ENCODE assay signal across 8 mouse cellular contexts in genomic region chr2:113654583-113654982, GRCm38 (mm10).
DNase-seq lines count a peak whose midpoint lies in the region; ATAC-seq and TF ChIP-seq lines count a peak whose summit lies in the region.
"Had no signal": no experiment of that assay in that cellular context is flagged by ENCODE, and none has a peak within 500 bp of the region (broad histone marks: within the 10 kb centered on the region; RNA-seq: fewer than 3 reads in every experiment).

No protein-coding gene starts in this region.

- 37% methylated on average over 6 of the region's 6 CpGs for WGBS in liver, adult 2 months
- 65% methylated on average over 6 of the region's 6 CpGs for WGBS in liver, embryonic 12.5 days (ENCODE audit: insufficient replicate concordance)
- WGBS in forebrain, embryonic 15.5 days = 25% methylated on average over 6 of the region's 6 CpGs
- 70% methylated on average over 6 of the region's 6 CpGs for WGBS in midbrain, embryonic 12.5 days

- no peaks in the 10 kb centered on the region for H3K79me2 ChIP-seq in liver, adult 2 months (ENCODE audit: control insufficient read depth, insufficient read depth, low read length)

- DNase-seq in liver, adult 2 months (ENCODE audit: extremely low read depth, low read depth, low spot score) = peak; percentile 13
- DNase-seq in brain, adult 2 months (ENCODE audit: low read depth, low spot score) = peak; percentile 74
- no peak for DNase-seq in gastrocnemius, postnatal 14 days

- intact Hi-C loops in gastrocnemius, postnatal 14 days (cut with DNase I; ENCODE audit: low total_unique reads) = no loop called here

- H3K4me3 ChIP-seq in liver, adult 2 months (ENCODE audit: insufficient read depth, low read depth, low read length) = no peak overlapping the region
- H3K4me3 ChIP-seq in liver, embryonic 12.5 days = no peak overlapping the region
- no peak overlapping the region for H3K4me3 ChIP-seq in forebrain, embryonic 15.5 days
- H3K4me3 ChIP-seq in midbrain, embryonic 12.5 days = no peak overlapping the region
- H3K4me3 ChIP-seq: erythroblast, embryonic 14.5 days had no signal

- no peak for TF ChIP-seq CTCF in liver, adult 2 months (IDR thresholded peaks at IDR 0.05; ENCODE audit: low read depth, low read length)

- H3K9me3 ChIP-seq in liver, embryonic 12.5 days (replicated peaks) = no peaks in the 10 kb centered on the region
- no peaks in the 10 kb centered on the region for H3K9me3 ChIP-seq in forebrain, embryonic 15.5 days
- H3K9me3 ChIP-seq in midbrain, embryonic 12.5 days = no peaks in the 10 kb centered on the region

- no peak for ATAC-seq in liver, embryonic 12.5 days
- peak; percentile 88 for ATAC-seq in forebrain, embryonic 15.5 days (replicated peaks)
- ATAC-seq in midbrain, embryonic 12.5 days (ENCODE audit: low FRiP score, low read depth) = 0 out of 2 replicates have a peak, but pooled peaks have one; percentile 34
- ATAC-seq in erythroblast, adult 5-6 weeks (replicated peaks; ENCODE audit: low FRiP score, poor library complexity, severe bottlenecking) = no peak

- no peaks in the 10 kb centered on the region for H3K4me1 ChIP-seq in liver, adult 2 months (ENCODE audit: control insufficient read depth, insufficient read depth, low read length)
- no peaks in the 10 kb centered on the region for H3K4me1 ChIP-seq in liver, embryonic 12.5 days
- peaks cover 27% of the 10 kb centered on the region for H3K4me1 ChIP-seq in forebrain, embryonic 15.5 days
- peaks cover 12% of the 10 kb centered on the region; the same call in 1 of the 2 replicates for H3K4me1 ChIP-seq in midbrain, embryonic 12.5 days

- TF ChIP-seq POLR2A in liver, adult 2 months (IDR thresholded peaks at IDR 0.05; ENCODE audit: extremely low read depth, insufficient read depth, low read length) = no peak

- no peaks in the 10 kb centered on the region for H3K27me3 ChIP-seq in liver, adult 2 months (ENCODE audit: control insufficient read depth, insufficient read depth, low read length)
- H3K27me3 ChIP-seq in liver, embryonic 12.5 days (replicated peaks) = no peaks in the 10 kb centered on the region
- no peaks in the 10 kb centered on the region for H3K27me3 ChIP-seq in forebrain, embryonic 15.5 days
- H3K27me3 ChIP-seq in midbrain, embryonic 12.5 days = no peaks in the 10 kb centered on the region

- H3K36me3 ChIP-seq in liver, adult 2 months (ENCODE audit: control insufficient read depth, insufficient read depth, low read length) = no peaks in the 10 kb centered on the region
- no peaks in the 10 kb centered on the region for H3K36me3 ChIP-seq in liver, embryonic 12.5 days
- H3K36me3 ChIP-seq in forebrain, embryonic 15.5 days = no peaks in the 10 kb centered on the region
- H3K36me3 ChIP-seq in midbrain, embryonic 12.5 days = no peaks in the 10 kb centered on the region

- no peak overlapping the region for H3K27ac ChIP-seq in liver, adult 2 months (replicated peaks; ENCODE audit: insufficient read depth, low read depth, low read length)
- no peak overlapping the region for H3K27ac ChIP-seq in liver, embryonic 12.5 days
- peak overlapping the region; percentile 60 for H3K27ac ChIP-seq in forebrain, embryonic 15.5 days (replicated peaks)
- no peak overlapping the region for H3K27ac ChIP-seq in midbrain, embryonic 12.5 days (replicated peaks)

- no peak overlapping the region for H3K4me2 ChIP-seq in liver, embryonic 12.5 days
- H3K4me2 ChIP-seq in forebrain, embryonic 15.5 days (replicated peaks) = 0 out of 2 replicates have a peak overlapping the region, but pooled peaks have one; percentile 14
- H3K4me2 ChIP-seq in midbrain, embryonic 12.5 days (replicated peaks) = no peak overlapping the region

- no peak overlapping the region for H3K9ac ChIP-seq in liver, adult 2 months (ENCODE audit: low read depth, low read length)
- H3K9ac ChIP-seq in liver, embryonic 12.5 days = no peak overlapping the region
- H3K9ac ChIP-seq in forebrain, embryonic 15.5 days (replicated peaks) = no peak overlapping the region
- H3K9ac ChIP-seq in midbrain, embryonic 12.5 days (replicated peaks) = no peak overlapping the region

Comparison
In these comparisons a context has a peak if more than half of its experiments do, and no peak if none do; other contexts are left out.
1. ATAC-seq: peak in forebrain, embryonic 15.5 days (single experiment) and midbrain, embryonic 12.5 days (single experiment); none in liver, embryonic 12.5 days (single experiment) and erythroblast, adult 5-6 weeks (single experiment).